Mouse (Mus musculus): ENCODE data around the gene Agtpbp1. TPM values are rescaled to one million over a fixed set of nuclear protein-coding genes. Genes with fewer than 3 reads are reported as not detected.
"Not testable (repeated sequence)": the region's sequence is repeated elsewhere in the genome, so short reads cannot be mapped to it uniquely, and the experiment has no call there.

The Agtpbp1 gene
- polyA plus RNA-seq, 1 experiment from 2014 or later: 9.3 TPM

DNA sequence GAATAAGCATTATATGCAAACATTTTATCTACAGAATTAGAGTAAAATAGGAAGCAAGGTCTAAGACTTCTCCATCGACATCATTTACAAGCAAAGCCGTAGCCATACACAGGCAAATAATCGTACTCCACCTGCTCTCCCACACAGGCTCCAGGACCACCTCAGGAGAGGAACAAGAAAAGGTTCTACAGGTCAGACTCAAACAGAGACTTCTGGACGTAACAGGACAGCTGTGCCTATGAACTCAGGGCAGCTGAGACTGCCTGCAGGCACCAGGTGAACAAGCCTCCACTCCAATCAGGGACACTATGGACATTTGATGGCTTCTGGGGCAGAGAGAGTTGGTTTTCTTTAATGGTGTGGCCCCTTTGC is 103.6 kb downstream of the Agtpbp1 start:
- no peak for ATAC-seq (ENCODE audit: insufficient number of reproducible peaks, insufficient read depth, low FRiP score, low TSS enrichment, low read depth)
- peaks cover 9% of the 10 kb centered on the region; the same call in 1 of the 2 replicates for H3K36me3 ChIP-seq
- no peaks in the 10 kb centered on the region for H3K27me3 ChIP-seq
- no peak overlapping the region for H3K4me3 ChIP-seq (replicated peaks)
- H3K9ac ChIP-seq (replicated peaks): no peak overlapping the region
- H3K4me1 ChIP-seq (replicated peaks): 0 out of 2 replicates have a peak, but pooled peaks cover 3% of the 10 kb centered on the region
- no peaks in the 10 kb centered on the region for H3K9me3 ChIP-seq
- 85% methylated on average over 4 of the region's 4 CpGs for WGBS
- H3K27ac ChIP-seq: no peak overlapping the region
- H3K4me2 ChIP-seq: no peak overlapping the region

DNA sequence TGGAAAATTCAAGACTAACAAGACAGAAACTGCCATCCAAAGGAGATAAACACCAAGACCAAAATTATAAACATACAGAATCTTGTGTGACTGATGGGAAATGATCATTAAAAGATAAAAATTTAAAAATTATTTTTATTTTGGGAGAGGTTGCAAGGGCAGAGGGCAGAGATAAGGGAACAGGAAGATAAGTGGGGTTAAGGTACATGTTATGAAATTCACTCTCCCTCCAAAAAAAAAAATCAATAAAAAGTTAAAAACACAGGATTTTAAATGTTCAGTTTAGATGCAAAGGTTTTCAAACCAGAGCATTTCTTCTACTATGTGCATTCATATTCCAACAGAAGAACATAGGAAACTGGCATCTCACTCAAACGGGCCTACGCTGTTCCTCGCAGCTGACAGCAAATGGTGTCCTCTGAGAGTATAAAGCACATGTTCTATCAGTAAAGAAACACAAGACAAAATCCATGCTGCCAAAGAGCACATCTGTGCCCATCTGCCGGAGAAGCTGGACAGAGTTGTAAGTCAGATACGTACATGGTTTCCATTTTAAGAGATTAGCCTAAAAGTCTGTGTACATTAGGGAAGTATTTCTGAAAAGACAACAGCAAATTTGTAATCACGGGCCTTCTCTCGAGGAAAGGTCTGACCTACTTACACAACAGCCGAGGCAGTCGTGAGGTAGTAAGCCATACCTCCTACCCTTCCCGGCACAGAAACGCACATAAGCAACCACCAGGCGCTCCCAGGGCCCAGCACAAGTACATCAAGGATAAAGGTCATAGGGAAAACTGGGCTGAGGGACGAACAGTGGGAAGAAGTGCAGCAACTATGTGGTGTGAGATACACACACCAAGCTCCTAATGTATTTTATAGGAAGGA is 104.2 kb downstream of the Agtpbp1 start:
- Histone ChIP-seq H3K9ac (replicated peaks) (no peak overlapping the region), H3K36me3 (peaks cover 11% of the 10 kb centered on the region; the same call in 1 of the 2 replicates), H3K9me3 (no peaks in the 10 kb centered on the region), H3K4me1 (replicated peaks) (0 out of 2 replicates have a peak, but pooled peaks cover 3% of the 10 kb centered on the region), H3K27me3 (no peaks in the 10 kb centered on the region), H3K27ac (no peak overlapping the region), H3K4me2 (no peak overlapping the region), H3K4me3 (replicated peaks) (no peak overlapping the region)
- 93% methylated on average over 13 of the region's 13 CpGs for WGBS
- no peak for ATAC-seq (ENCODE audit: insufficient number of reproducible peaks, insufficient read depth, low FRiP score, low TSS enrichment, low read depth)

DNA sequence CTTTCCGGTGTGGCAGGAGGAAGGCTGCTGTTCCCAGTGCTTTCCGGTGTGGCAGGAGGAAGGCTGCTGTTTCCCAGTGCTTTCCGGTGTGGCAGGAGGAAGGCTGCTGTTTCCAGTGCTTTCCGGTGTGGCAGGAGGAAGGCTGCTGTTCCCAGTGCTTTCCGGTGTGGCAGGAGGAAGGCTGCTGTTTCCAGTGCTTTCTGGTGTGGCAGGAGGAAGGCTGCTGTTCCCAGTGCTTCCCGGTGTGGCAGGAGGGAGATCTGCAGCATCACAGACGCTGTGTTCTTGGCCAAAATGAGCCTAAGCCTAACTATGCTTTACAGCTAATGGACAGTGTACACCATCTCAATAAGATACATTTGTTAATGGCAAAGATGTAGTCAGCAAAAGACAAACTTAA is 107.1 kb downstream of the Agtpbp1 start:
- H3K27ac ChIP-seq; H3K9me3 ChIP-seq; H3K4me2 ChIP-seq; H3K4me1 ChIP-seq (replicated peaks); H3K9ac ChIP-seq (replicated peaks); ATAC-seq (ENCODE audit: insufficient number of reproducible peaks, insufficient read depth, low FRiP score, low TSS enrichment, low read depth); H3K4me3 ChIP-seq (replicated peaks); H3K27me3 ChIP-seq: not testable (repeated sequence)
- 86% methylated on average over 7 of the region's 7 CpGs for WGBS
- H3K36me3 ChIP-seq: peaks cover 11% of the 10 kb centered on the region; the same call in 1 of the 2 replicates

DNA sequence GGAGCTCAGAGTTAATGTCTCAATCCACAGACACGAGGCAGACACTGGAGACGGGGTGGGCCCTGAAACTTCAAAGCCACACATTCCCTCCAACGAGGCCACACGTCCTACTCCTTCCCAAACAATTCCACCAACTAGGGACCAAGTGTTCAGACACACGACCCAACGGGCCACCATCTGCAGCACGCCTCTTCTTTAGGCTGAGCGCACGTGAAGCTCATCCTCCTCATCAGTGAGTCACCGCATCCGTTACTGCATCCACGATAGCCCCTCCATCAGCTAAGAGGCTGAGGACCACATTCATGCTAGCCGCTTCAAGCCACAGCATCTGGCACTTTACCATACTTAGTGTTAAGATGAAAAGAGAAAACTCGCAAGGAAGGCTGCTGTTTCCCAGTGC is 107.6 kb downstream of the Agtpbp1 start:
- Histone ChIP-seq H3K4me1 (replicated peaks) (peaks cover 7% of the 10 kb centered on the region), H3K9me3 (no peaks in the 10 kb centered on the region), H3K9ac (replicated peaks) (no peak overlapping the region), H3K27ac (no peak overlapping the region), H3K4me2 (no peak overlapping the region), H3K27me3 (no peaks in the 10 kb centered on the region), H3K4me3 (replicated peaks) (no peak overlapping the region), H3K36me3 (peaks cover 11% of the 10 kb centered on the region; the same call in 1 of the 2 replicates)
- 80% methylated on average over 14 of the region's 14 CpGs for WGBS
- no peak for ATAC-seq (ENCODE audit: insufficient number of reproducible peaks, insufficient read depth, low FRiP score, low TSS enrichment, low read depth)

DNA sequence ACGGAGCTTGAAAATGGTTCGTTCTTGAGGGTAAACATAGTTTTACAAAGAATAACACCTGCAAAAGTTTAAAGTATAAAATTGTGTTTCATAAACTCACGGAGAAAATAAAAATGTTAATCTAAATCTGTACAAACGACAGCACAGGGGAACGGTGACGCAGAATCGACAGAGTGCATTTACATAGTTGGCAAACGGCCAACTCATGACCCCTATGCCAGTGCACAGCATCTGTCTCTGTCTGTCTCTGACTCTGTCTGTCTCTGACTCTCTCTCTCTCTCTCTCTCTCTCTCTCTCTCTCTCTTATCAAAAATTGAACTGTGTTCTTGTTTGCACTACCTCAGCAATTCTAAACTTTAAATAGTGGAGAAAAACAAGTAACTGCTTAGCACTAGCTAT is 110.1 kb downstream of the Agtpbp1 start:
- Histone ChIP-seq H3K4me2 (no peak overlapping the region), H3K36me3 (peaks cover 11% of the 10 kb centered on the region; the same call in 1 of the 2 replicates), H3K4me3 (replicated peaks) (no peak overlapping the region), H3K27ac (no peak overlapping the region), H3K9me3 (no peaks in the 10 kb centered on the region), H3K9ac (replicated peaks) (no peak overlapping the region), H3K4me1 (replicated peaks) (peaks cover 7% of the 10 kb centered on the region), H3K27me3 (no peaks in the 10 kb centered on the region)
- ATAC-seq (ENCODE audit: insufficient number of reproducible peaks, insufficient read depth, low FRiP score, low TSS enrichment, low read depth): no peak
- 81% methylated on average over 8 of the region's 8 CpGs for WGBS

DNA sequence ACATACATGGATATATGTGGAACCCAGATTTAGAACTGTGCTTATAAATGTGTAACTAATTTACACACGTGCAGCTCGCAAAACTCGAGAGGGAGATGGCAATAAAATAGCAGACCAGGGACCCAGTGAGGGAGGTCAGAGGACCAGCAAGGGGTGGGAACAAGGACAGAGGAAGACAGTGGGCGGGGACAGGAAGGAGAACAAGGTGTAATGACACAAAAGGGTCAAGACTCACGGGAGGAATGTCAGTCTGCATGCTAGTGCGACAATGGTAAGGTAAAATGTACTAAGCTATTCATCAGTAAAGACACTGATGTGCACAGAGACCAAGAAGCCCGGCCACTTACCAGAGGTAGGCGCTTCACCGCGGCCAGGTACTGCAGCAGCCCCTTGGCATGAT is 111.7 kb downstream of the Agtpbp1 start:
- 63% methylated on average over 10 of the region's 10 CpGs for WGBS
- Histone ChIP-seq H3K4me2 (no peak overlapping the region), H3K27me3 (no peaks in the 10 kb centered on the region), H3K4me1 (replicated peaks) (peaks cover 4% of the 10 kb centered on the region), H3K27ac (no peak overlapping the region), H3K9ac (replicated peaks) (no peak overlapping the region), H3K4me3 (replicated peaks) (no peak overlapping the region), H3K36me3 (peaks cover 11% of the 10 kb centered on the region; the same call in 1 of the 2 replicates), H3K9me3 (no peaks in the 10 kb centered on the region)
- ATAC-seq (ENCODE audit: insufficient number of reproducible peaks, insufficient read depth, low FRiP score, low TSS enrichment, low read depth): no peak

DNA sequence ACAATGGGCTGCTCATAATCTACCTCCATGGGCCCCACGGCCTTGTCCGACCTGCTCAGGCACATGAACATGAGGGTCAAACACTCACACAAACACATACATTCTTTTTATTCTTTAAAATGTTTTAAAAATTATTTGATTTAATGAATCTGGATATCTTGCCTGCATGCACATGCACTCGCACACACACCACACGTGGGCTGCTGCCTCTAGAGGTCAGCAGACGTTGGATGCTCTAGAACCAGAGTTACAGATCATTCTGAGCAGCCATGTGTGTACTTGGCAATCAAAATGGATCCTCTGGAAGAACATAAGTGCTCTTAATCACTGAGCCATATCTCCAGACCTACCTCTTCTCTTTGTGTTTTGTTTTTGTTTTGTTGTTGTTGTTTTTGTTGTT is 112.8 kb downstream of the Agtpbp1 start:
- WGBS: 87% methylated on average over 5 of the region's 5 CpGs
- ATAC-seq (ENCODE audit: insufficient number of reproducible peaks, insufficient read depth, low FRiP score, low TSS enrichment, low read depth): no peak
- H3K4me2 ChIP-seq: no peak overlapping the region
- no peak overlapping the region for H3K27ac ChIP-seq
- no peak overlapping the region for H3K4me3 ChIP-seq (replicated peaks)
- H3K9me3 ChIP-seq: no peaks in the 10 kb centered on the region
- peaks cover 10% of the 10 kb centered on the region for H3K4me1 ChIP-seq (replicated peaks)
- H3K36me3 ChIP-seq: peaks cover 7% of the 10 kb centered on the region; the same call in 1 of the 2 replicates
- no peaks in the 10 kb centered on the region for H3K27me3 ChIP-seq
- no peak overlapping the region for H3K9ac ChIP-seq (replicated peaks)

DNA sequence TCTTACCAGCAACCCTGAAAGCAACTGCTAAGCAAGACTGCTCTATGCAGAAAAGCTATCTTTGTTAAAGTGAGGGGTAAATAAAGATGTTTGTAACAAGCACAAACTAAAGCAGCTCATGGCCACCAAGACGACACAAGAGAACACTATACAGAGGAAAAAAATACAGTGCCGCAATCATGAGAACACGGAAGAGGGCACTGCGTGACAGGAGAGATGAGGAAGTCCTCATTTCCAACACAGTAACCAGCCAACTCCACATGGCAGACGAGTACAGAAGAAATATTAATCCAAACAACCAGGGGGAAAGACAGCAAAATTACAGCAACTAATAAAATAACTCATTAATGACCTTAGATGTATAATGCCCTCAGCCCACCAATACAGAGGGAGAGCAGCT is 115.3 kb downstream of the Agtpbp1 start:
- WGBS: 84% methylated on average over 5 of the region's 5 CpGs

DNA sequence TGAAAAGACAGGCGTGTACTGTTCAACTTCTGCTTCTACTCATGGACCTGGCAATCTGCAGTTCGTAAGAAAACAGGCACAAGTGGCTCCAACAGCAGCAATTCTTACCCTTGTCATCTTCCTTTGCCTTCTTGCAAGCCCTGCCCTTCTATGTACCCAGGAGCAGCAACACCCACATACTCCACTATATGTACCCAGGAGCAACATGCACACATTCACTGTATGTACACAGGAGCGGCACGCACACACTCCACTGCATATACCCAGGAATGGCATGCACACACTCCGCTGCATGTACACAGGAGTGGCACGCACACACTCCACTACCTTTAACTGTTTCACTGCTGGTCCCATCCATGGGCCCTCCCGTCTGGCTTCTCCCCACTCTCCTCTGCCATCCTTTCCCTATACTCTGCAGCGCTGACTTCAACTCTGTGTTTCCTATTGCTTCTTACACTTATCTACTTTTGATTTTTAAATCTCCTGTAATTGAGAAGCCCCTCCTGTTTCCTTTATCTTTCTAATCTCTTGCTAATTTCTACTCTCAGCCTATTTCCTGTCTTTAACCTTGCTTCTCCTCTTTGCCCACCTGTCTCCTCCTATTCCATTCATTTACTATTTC is 116.7 kb downstream of the Agtpbp1 start:
- H3K36me3 ChIP-seq: no peaks in the 10 kb centered on the region
- H3K27me3 ChIP-seq: no peaks in the 10 kb centered on the region
- no peak for ATAC-seq (ENCODE audit: insufficient number of reproducible peaks, insufficient read depth, low FRiP score, low TSS enrichment, low read depth)
- no peaks in the 10 kb centered on the region for H3K9me3 ChIP-seq
- 87% methylated on average over 8 of the region's 8 CpGs for WGBS
- no peak overlapping the region for H3K27ac ChIP-seq
- H3K4me3 ChIP-seq (replicated peaks): no peak overlapping the region
- H3K4me2 ChIP-seq: no peak overlapping the region
- no peak overlapping the region for H3K9ac ChIP-seq (replicated peaks)
- peaks cover 13% of the 10 kb centered on the region for H3K4me1 ChIP-seq (replicated peaks)

More for the DNA sequence above, 115.3 kb downstream of the Agtpbp1 start:
- H3K4me3 ChIP-seq (replicated peaks): no peak overlapping the region
- no peak overlapping the region for H3K4me2 ChIP-seq
- H3K4me1 ChIP-seq (replicated peaks): peaks cover 13% of the 10 kb centered on the region
- H3K9ac ChIP-seq (replicated peaks): no peak overlapping the region
- no peaks in the 10 kb centered on the region for H3K36me3 ChIP-seq
- ATAC-seq (ENCODE audit: insufficient number of reproducible peaks, insufficient read depth, low FRiP score, low TSS enrichment, low read depth): no peak
- H3K27ac ChIP-seq: no peak overlapping the region
- no peaks in the 10 kb centered on the region for H3K27me3 ChIP-seq
- H3K9me3 ChIP-seq: no peaks in the 10 kb centered on the region

DNA sequence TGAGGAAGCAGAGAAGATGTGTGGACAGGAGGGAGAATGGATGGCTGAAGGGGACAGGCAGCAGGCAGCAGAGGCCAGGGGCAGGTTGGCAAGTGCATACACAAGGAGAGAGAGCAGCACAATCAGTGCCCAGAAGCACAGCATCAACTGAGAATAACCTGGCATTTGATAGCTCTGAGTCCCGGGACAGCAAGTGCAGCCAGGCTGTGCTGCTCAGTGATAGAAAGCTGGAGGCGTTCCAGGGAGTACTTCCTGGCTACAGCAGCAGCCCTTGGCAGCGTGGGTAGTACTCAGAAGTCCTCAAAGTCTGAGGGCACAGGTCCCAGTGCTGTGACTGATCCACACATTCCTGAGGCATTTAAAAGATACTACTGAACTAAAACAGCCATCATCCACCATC is 117.4 kb downstream of the Agtpbp1 start:
- ATAC-seq (ENCODE audit: insufficient number of reproducible peaks, insufficient read depth, low FRiP score, low TSS enrichment, low read depth): no peak
- Histone ChIP-seq H3K27ac (no peak overlapping the region), H3K27me3 (no peaks in the 10 kb centered on the region), H3K9me3 (no peaks in the 10 kb centered on the region), H3K36me3 (no peaks in the 10 kb centered on the region), H3K4me2 (no peak overlapping the region), H3K4me3 (replicated peaks) (no peak overlapping the region), H3K4me1 (replicated peaks) (peaks cover 12% of the 10 kb centered on the region), H3K9ac (replicated peaks) (no peak overlapping the region)
- WGBS: 73% methylated on average over 3 of the region's 3 CpGs

DNA sequence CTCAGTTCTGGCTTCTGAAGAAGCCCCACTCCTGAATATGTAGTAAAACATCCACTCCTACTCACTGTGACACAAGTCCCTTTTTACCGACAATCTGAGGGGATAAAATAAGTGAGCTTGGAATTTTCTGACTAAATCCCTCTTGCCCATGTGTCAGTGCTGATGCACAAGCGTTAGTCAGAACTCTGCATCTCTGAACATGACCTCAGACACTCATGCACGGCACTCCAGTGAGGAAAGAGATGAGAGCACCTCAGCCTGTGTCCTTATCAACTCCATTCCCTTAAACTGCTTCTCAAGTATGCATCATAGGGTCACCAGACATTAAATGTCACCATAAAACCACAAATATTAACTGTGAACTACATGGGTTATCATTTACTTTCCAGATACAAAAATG is 124.1 kb downstream of the Agtpbp1 start:
- no peak overlapping the region for H3K4me3 ChIP-seq (replicated peaks)
- peaks cover 14% of the 10 kb centered on the region for H3K4me1 ChIP-seq (replicated peaks)
- no peak overlapping the region for H3K9ac ChIP-seq (replicated peaks)
- no peaks in the 10 kb centered on the region for H3K27me3 ChIP-seq
- 0 out of 2 replicates have a peak, but pooled peaks cover 6% of the 10 kb centered on the region for H3K36me3 ChIP-seq
- 86% methylated on average over 3 of the region's 3 CpGs for WGBS
- ATAC-seq (ENCODE audit: insufficient number of reproducible peaks, insufficient read depth, low FRiP score, low TSS enrichment, low read depth): no peak
- no peak overlapping the region for H3K27ac ChIP-seq
- no peak overlapping the region for H3K4me2 ChIP-seq
- no peaks in the 10 kb centered on the region for H3K9me3 ChIP-seq

All from limb, embryonic 12.5 days (tissue).